Mouse (Mus musculus) liver, embryonic 15.5 days (tissue): ENCODE measurements at regions not wholly inside any gene's neighbourhood (a gene's known extent, or its start where the extent isn't known, plus 50 kb on each side); places are given as distances from the start of the nearest gene placed in this dataset.

ENCODE experiments used
- ATAC-seq: fragments of 200-750 bp; cut with Nextera tagmentation; 2 replicates; pipeline ENCODE4 v1.8.0; 2017; ENCODE audit warnings: moderate number of reproducible peaks, mild to moderate bottlenecking, moderate library complexity; ENCODE audit not compliant: insufficient read depth
- H3K27ac ChIP-seq: fragments of 300-500 bp; sonication (generic); replicated peaks from 2 replicates; pipeline ENCODE4 v1.5.1; 2015; ENCODE audit warnings: mild to moderate bottlenecking, inconsistent platforms
- H3K27me3 ChIP-seq: fragments of 300-500 bp; sonication (generic); 2 replicates; pipeline ENCODE4 v1.6.1; 2015; ENCODE audit warnings: mild to moderate bottlenecking, inconsistent platforms
- H3K36me3 ChIP-seq: fragments of 300-500 bp; sonication (generic); replicated peaks from 2 replicates; pipeline ENCODE4 v1.6.1; 2015; ENCODE audit warnings: moderate library complexity, mild to moderate bottlenecking, inconsistent platforms
- H3K4me1 ChIP-seq: fragments of 300-500 bp; sonication (generic); replicated peaks from 2 replicates; pipeline ENCODE4 v1.6.1; 2015; ENCODE audit warnings: inconsistent platforms
- H3K4me2 ChIP-seq: fragments of 300-500 bp; sonication (generic); 2 replicates; pipeline ENCODE4 v1.6.1; 2015; ENCODE audit warnings: moderate library complexity, mild to moderate bottlenecking, inconsistent platforms
- H3K4me3 ChIP-seq: fragments of 300-500 bp; sonication (generic); replicated peaks from 2 replicates; pipeline ENCODE4 v1.5.1; 2015; ENCODE audit warnings: mild to moderate bottlenecking, inconsistent platforms
- H3K9ac ChIP-seq: fragments of 300-500 bp; sonication (generic); 2 replicates; pipeline ENCODE4 v1.6.1; 2015; ENCODE audit warnings: moderate library complexity, mild to moderate bottlenecking, inconsistent platforms
- H3K9me3 ChIP-seq: fragments of 300-500 bp; sonication (generic); replicated peaks from 2 replicates; pipeline ENCODE4 v1.6.1; 2016; ENCODE audit warnings: inconsistent platforms
- WGBS: fragments of 180-500 bp; shearing (Covaris S2); methylation state at CpG from one replicate; pipeline ENCODE4 v1.1.7; 2015; ENCODE audit warnings: mixed read lengths; ENCODE audit not compliant: insufficient replicate concordance; 5-methylcytosine and 5-hydroxymethylcytosine counted together

DNA sequence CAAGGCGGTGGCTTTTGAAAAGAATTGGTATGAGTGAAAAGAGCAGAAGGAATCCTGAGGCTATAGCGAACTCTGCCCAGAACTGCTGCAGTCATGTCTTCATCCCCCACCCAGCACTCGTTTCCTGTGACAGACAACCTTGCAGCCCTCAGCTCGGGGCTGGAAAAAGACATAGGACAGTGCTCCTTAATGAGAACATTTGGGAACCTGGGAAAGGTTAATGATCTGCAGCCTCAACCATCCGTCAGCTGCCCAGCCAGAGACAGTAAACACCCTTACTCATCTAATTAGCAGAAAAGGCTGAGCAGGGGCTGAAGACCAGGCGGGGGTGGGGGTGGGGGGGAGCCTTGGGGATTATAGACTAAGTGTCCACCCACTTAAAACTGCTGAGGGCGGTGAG, 76.3 kb upstream of the Arhgap36 start:
- H3K36me3 ChIP-seq: no peaks in the 10 kb centered on the region
- no peak overlapping the region for H3K9ac ChIP-seq
- no peak overlapping the region for H3K27ac ChIP-seq
- WGBS: 33% methylated on average over 7 of the region's 7 CpGs
- ATAC-seq: no peak
- H3K27me3 ChIP-seq: no peaks in the 10 kb centered on the region
- no peak overlapping the region for H3K4me3 ChIP-seq
- no peak overlapping the region for H3K4me2 ChIP-seq
- H3K4me1 ChIP-seq: no peaks in the 10 kb centered on the region
- H3K9me3 ChIP-seq: no peaks in the 10 kb centered on the region

DNA sequence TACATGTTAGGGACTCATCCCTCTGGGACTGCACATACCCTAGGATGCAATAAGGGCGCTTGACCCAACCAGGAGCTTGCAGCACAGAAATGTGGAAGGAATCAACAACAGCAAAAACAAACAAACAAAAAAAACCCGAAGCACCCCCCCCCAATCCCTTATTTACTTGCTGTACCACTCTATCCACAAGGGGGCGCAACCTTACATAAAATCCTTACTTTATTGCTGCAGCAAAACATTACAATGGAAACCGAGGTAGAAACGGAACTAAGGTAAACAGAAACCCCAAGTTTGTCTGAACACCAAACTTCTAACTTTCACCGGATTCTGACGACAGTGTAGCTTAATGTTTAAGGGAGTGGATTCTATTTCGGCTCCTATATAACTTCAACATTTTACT, 86.7 kb upstream of the Arhgap36 start:
- Histone ChIP-seq H3K4me3 (no peak overlapping the region), H3K9ac (no peak overlapping the region), H3K4me1 (no peaks in the 10 kb centered on the region), H3K27ac (no peak overlapping the region), H3K36me3 (no peaks in the 10 kb centered on the region), H3K4me2 (peak overlapping the region; percentile 15; the same call in 1 of the 2 replicates), H3K27me3 (no peaks in the 10 kb centered on the region), H3K9me3 (no peaks in the 10 kb centered on the region)
- no peak for ATAC-seq
- 14% methylated on average over 8 of the region's 8 CpGs for WGBS

GRCm38 (mm10) chrX:49370384-49370783, 82.3 kb upstream of the Enox2 start:
- 54% methylated on average over 2 of the region's 2 CpGs for WGBS
- Histone ChIP-seq H3K9ac (no peak overlapping the region), H3K27ac (no peak overlapping the region), H3K4me3 (no peak overlapping the region), H3K4me2 (no peak overlapping the region), H3K4me1 (no peaks in the 10 kb centered on the region), H3K36me3 (no peaks in the 10 kb centered on the region), H3K9me3 (no peaks in the 10 kb centered on the region), H3K27me3 (no peaks in the 10 kb centered on the region)
- ATAC-seq: no peak

- H3K9me3 ChIP-seq: no peaks in the 10 kb centered on the region
- no peak overlapping the region for H3K27ac ChIP-seq
- 59% methylated on average over 9 of the region's 9 CpGs for WGBS
- ATAC-seq: no peak
- H3K36me3 ChIP-seq: no peaks in the 10 kb centered on the region
- no peaks in the 10 kb centered on the region for H3K27me3 ChIP-seq
- H3K4me3 ChIP-seq: no peak overlapping the region
- no peak overlapping the region for H3K9ac ChIP-seq
- no peak overlapping the region for H3K4me2 ChIP-seq
- H3K4me1 ChIP-seq: no peaks in the 10 kb centered on the region
Measured at GRCm38 (mm10) chrX:49369404-49369803, 81.3 kb upstream of the Enox2 start.

- Histone ChIP-seq H3K9ac (no peak overlapping the region), H3K27me3 (no peaks in the 10 kb centered on the region), H3K4me3 (no peak overlapping the region), H3K4me1 (no peaks in the 10 kb centered on the region), H3K36me3 (no peaks in the 10 kb centered on the region), H3K4me2 (no peak overlapping the region), H3K27ac (no peak overlapping the region), H3K9me3 (no peaks in the 10 kb centered on the region)
- ATAC-seq: no peak
Measured at GRCm38 (mm10) chrX:49346451-49346850, 58.4 kb upstream of the Enox2 start.
